Mouse (Mus musculus) ES-E14 (cell line): ENCODE data around the gene Dnajc11.

ENCODE experiments used
- HCFC1 ChIP-seq: IDR thresholded peaks from 2 replicates; pipeline ENCODE4 v1.6.1; 2012; ENCODE audit warnings: low read length, inconsistent platforms, borderline replicate concordance; ENCODE audit not compliant: insufficient read depth
- MAFK ChIP-seq: IDR thresholded peaks from 2 replicates; pipeline ENCODE4 v1.6.1; 2014; ENCODE audit warnings: mild to moderate bottlenecking, low read depth, low read length, inconsistent platforms; ENCODE audit not compliant: insufficient read depth
- ZC3H11A ChIP-seq: IDR thresholded peaks from 2 replicates; pipeline ENCODE4 v1.6.1; 2012; ENCODE audit warnings: low read depth, mild to moderate bottlenecking, inconsistent platforms, low read length, borderline replicate concordance
- ZNF384 ChIP-seq: IDR thresholded peaks from 2 replicates; pipeline ENCODE4 v1.6.1; 2012; ENCODE audit warnings: low read depth, low read length, inconsistent platforms

DNA sequence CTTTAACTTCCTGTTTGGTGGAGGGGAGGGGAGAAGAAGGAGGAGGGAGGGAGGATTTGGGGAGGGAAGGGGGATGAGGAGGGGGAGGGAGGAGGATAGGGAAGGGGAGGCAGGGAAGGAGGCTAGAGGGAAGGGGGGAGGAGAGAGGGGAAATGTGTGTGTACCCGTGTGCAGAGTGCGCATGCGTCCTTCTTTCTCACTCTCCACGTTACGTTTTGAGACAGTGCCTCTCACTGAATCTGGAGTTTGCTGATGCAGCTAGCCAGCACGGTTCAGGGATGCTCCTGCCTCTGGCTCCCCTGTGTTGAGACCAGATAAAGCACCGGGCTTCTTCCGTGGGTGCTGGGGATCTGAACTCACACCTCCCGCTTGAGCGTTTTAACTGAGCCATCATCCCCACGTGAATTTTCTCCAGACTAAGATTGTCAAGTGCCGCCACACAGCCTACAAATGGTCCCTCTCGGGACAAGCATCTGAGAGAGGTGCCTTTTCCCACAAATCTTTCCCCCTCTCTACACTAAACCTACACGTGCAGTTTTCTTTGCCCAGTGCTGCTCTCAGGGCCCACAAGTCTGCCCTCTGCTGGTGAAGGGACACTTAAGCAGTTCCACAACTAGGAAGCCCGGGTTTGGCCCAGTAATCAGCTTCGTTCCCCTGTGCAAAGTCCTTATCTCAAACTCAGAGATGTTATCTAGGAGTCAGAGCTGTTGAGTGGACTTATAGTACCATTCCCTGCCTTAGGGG is 13.4 kb upstream of the Dnajc11 start:
- TF ChIP-seq MAFK (no peak), ZNF384 (no peak), HCFC1 (no peak), ZC3H11A (no peak)
